Mouse (Mus musculus): Measurements from ENCODE around the gene D7Ertd443e.

The D7Ertd443e gene

DNA sequence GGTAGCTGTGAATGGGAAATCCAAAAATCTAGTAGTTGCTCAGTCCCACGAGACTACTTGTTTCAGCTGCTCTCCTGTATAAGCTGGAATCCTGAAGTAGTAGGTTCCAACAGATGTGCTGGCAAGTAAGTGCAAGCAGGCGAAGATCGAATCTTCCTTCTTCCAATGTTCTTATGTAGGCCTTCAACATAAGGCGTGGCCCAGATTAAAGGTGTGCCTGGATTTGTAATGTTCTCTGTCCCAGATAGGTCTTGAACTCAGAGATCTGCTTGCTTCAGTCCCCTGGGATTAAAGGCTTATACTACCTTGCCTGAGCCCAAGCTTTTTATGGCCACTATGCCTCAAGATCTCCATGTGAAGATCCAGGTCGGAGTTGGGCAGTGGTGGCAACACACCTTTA, at the start of gene D7Ertd443e:
D7Ertd443e (minus strand) TSS at position 101 of the 400 bp plus-strand sequence.
- in situ Hi-C loops (cut with MboI, MseI) = no loop called here

- in situ Hi-C loops (cut with MboI, MseI) = no loop called here
Observed at GRCm38 (mm10) chr7:134431681-134432080, 46.2 kb upstream of the D7Ertd443e start.

- in situ Hi-C loops (cut with MboI, MseI) = loop anchor here (10.0 kb wide), 1 partner anchor 336 kb away; no protein-coding TSS in a partner anchor
Observed at GRCm38 (mm10) chr7:134428676-134429075, 43.2 kb upstream of the D7Ertd443e start.

GRCm38 (mm10) chr7:134415014-134415413, 29.6 kb upstream of the D7Ertd443e start:
- in situ Hi-C loops (cut with MboI, MseI) = no loop called here

GRCm38 (mm10) chr7:134414005-134414690, 28.7 kb upstream of the D7Ertd443e start:
- in situ Hi-C loops (cut with MboI, MseI) = no loop called here

- in situ Hi-C loops (cut with MboI, MseI) = no loop called here
Observed at GRCm38 (mm10) chr7:134408641-134409040, 23.2 kb upstream of the D7Ertd443e start.

- in situ Hi-C loops (cut with MboI, MseI) = no loop called here
Observed at GRCm38 (mm10) chr7:134400746-134401145, 15.3 kb upstream of the D7Ertd443e start.

GRCm38 (mm10) chr7:134396769-134397168, 11.3 kb upstream of the D7Ertd443e start:
- in situ Hi-C loops (cut with MboI, MseI) = no loop called here

DNA sequence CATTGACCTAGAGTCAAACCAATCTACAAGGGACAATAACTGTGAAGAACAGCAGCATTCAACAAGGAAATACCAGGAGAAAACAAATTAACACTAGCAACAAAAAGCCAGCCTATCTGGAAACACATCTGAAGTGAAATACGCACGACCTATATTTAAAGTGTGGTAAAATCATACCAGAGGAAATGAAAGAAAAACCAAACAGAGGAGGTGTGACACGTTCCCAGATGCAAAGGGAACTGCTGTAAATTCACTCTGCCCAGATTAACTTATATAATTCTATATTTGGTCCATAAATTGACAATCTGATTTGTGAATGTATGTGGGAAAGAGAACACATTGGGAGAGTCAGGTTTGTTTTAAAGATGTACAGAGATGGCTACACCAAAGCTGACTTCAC, 2.7 kb downstream of the D7Ertd443e start:
- in situ Hi-C loops (cut with MboI, MseI) = no loop called here

DNA sequence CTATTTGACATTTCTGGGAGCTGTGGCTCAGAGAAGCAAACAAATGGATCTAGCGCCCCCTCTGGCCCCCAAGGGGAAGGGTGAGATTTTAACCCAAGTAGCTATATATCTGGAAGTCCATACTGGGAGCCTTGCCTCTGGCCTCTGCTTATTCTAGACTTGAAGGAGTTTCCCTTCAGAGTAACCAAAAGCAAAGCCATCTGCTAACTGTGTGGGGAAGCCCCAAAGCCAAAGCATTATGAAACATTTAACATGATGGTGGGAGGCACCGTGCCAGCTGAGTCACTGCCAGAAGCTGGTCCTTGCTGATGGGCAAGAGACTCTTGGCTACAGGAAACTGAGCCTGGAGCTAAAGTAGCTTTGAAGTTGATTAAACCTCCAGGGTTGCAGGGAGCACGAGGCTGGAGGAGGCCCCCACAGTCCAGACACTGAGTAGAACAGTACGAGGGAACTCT, 4.0 kb downstream of the D7Ertd443e start:
- in situ Hi-C loops (cut with MboI, MseI) = no loop called here

GRCm38 (mm10) chr7:134378273-134378672, 7.2 kb downstream of the D7Ertd443e start:
- in situ Hi-C loops (cut with MboI, MseI) = no loop called here

DNA sequence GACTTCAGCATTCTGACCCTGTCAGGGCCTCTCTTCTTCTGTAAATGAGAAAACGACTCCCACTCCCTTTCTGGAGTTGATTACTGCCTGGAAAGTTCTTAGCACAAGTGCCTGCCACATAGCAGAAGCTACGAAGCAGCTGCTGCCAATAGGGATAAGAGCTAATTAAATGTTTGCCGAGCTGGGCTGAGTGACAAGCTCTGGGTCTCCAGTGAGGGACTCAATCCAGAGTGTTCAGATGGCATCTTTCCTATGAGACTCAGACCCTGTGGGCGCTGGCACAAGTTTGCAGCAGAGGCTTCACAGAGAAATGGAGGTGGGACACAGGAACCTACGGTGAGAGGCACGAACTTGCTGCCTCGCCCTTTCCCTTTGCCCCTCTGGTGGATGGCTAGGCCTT, 8.7 kb downstream of the D7Ertd443e start:
- in situ Hi-C loops (cut with MboI, MseI) = no loop called here

- in situ Hi-C loops (cut with MboI, MseI) = no loop called here
Observed at GRCm38 (mm10) chr7:134372276-134372675, 13.2 kb downstream of the D7Ertd443e start.

- in situ Hi-C loops (cut with MboI, MseI) = no loop called here
Observed at GRCm38 (mm10) chr7:134369241-134369640, 16.2 kb downstream of the D7Ertd443e start.

DNA sequence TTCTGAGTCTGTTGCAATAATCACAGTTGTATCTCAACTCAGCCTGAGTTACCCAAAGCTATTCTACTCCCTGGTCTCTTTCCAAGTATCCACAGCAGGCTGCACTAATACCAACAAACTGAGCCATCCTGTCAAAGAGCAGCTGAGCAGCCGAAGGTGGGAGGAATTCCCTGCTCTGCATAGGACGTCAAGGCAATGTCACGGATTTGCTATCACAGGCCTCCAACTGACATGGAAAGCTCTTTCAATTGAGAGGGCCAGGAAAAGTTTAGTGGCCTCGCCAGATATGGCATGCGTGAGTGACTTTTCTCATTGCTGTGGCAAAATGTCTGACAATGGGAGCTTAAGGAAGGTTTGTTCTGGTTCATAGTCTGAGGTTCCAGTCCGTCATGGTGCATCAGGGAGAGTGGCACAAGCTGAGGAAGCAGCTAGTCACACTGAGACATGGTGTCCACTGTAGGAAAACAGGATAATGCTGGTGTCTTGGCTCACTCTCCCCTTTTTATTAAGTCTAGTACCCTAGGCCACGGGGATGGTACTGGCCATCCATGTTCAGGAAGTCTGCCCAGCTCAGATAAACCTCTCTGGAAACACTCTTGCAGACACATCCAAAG, 23.1 kb downstream of the D7Ertd443e start:
- in situ Hi-C loops (cut with MboI, MseI) = no loop called here

DNA sequence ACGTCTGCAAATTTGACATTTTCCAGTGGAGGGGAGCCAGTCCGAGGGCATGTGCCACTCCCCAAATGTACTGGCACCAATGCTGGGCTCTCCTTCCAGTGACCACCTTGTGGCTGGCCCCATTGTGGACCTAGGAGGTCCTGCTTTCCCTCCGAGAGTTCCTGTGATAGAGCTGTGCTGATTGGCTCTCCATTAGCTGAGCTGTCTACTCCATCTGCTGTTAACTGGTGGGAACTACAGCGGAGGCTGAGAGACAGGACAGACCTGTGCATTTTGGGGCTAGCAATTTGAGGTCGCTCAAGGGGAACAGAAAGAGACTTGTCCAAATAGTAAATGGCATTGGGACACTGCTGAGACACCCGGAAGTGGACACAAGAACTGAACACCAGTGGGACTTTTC, 36.6 kb downstream of the D7Ertd443e start:
- in situ Hi-C loops (cut with MboI, MseI) = loop anchor here (10.0 kb wide), 1 partner anchor 1576 kb away; no protein-coding TSS in a partner anchor

DNA sequence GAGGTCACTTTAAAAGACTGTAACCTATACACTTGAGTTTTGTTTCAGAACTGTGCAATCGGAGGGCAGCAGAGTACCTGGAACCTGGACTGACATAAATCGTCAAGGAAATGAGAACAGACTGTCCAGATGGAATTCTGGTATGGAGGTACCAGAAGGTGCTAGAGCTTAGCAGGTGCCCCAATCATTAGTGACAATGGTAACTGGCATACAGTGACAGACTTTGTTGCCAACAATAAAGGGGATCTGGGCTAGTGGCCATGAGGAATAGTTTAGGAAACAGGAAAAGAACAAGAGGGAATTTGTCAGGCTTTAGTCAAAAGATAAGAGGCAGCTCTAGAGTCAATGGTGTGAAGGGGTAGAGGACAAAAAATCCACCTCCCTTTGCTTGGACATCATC, 43.3 kb downstream of the D7Ertd443e start:
- in situ Hi-C loops (cut with MboI, MseI) = loop anchor here (10.0 kb wide), 1 partner anchor 1583 kb away; no protein-coding TSS in a partner anchor

DNA sequence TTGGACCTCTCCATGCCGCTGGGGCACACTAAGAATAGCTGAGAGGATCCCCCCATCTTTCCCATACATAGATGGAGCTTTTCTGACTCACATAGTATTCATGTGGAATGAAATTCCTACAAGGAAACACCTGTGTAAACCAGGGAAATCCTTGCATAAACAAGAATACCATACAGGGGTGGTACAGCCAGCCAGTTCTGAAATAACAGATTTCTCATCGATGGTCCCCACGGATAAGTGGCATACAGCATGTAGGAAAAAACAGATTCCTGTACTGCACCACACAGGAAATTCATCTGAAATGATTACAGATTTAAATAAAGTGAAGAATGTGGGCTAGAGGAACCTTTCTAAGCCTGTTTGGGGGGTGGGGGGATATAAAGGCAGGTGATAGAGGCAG, 49.5 kb downstream of the D7Ertd443e start:
- in situ Hi-C loops (cut with MboI, MseI) = no loop called here

- in situ Hi-C loops (cut with MboI, MseI) = loop anchor here (5.0 kb wide), 1 partner anchor 74 kb away; no protein-coding TSS in a partner anchor
Observed at GRCm38 (mm10) chr7:134320979-134321378, 64.5 kb downstream of the D7Ertd443e start.

DNA sequence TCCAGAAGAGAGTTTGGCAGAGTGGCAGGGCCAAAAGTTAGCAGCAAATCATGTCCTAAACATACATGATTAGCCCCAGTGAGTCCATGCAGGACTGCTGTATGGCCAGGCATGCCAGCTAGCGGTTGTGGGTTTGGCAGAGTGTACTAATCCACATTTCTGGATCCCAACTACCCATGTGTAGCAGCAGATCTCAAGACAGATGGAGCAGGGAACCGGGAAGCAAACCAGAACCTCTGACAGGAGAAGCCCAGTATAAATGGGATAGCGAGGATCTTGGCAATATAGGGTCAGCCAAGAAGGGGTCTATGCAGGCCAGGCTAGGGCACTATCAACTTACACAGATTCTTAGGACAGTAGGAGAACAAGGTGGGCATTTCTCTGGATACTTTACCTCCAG, 83.4 kb downstream of the D7Ertd443e start:
- in situ Hi-C loops (cut with MboI, MseI) = no loop called here

GRCm38 (mm10) chr7:134301285-134301684, 84.2 kb downstream of the D7Ertd443e start:
- in situ Hi-C loops (cut with MboI, MseI) = no loop called here

DNA sequence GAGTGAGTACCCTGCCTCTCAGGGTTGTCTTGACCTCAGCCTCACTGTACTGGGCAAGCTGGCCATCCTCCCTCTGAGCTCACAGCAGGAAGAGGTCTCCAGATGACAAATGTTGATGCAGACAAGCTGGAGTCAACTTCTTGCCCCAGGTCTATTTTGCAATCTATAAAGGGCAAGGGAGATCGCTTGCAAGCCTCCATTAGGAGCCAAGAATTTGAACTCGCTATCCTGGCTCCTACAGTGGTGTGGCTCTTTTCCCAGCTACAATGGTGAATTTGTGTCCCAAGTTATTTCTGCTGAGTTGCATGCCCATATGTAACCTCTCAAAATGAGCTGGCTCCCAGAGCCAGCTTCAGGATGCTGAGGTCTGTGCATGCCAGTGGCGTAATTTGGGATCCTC, 92.7 kb downstream of the D7Ertd443e start:
- in situ Hi-C loops (cut with MboI, MseI) = no loop called here

Measured in regulatory T cell (primary cell).